Mouse (Mus musculus): Measurements from ENCODE around the gene Pik3r5. TPM values are rescaled to one million over a fixed set of nuclear protein-coding genes. Genes with fewer than 3 reads are reported as not detected.

The Pik3r5 gene
- polyA plus RNA-seq, 1 experiment, result 0.69 TPM

DNA sequence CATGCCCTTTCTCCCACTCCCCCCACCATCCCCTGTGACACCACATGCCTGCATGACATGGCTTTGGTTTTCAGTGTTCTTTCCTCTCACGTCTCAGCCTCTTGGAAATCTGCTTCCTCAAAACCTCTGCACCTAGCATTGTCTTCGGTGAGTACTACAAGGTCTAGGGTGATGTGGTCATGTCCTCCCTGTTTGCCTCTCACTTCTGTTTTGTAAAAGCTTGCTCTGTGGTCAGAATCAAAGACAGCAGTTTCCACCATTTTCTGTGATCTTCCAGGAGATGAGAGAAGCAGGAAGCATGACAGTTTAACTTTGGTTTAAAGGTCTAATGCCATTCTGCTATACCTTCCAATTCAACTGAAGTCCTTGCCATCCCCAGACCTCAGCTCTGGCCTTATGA lies 15.3 kb downstream of the Pik3r5 start:
- TF ChIP-seq CTCF (IDR thresholded peaks at IDR 0.05; ENCODE audit: control insufficient read depth, insufficient read depth, insufficient replicate concordance, low read depth, low read length), result no peak
- no peak for TF ChIP-seq POLR2A (IDR thresholded peaks at IDR 0.05; ENCODE audit: control insufficient read depth, low read depth, low read length)
- Histone ChIP-seq H3K27ac (ENCODE audit: control insufficient read depth, insufficient read depth, low read depth, low read length) (no peak overlapping the region), H3K27me3 (ENCODE audit: control insufficient read depth, insufficient read depth, low read length) (no peaks in the 10 kb centered on the region), H3K4me3 (ENCODE audit: control insufficient read depth, low read depth, low read length) (no peak overlapping the region), H3K4me1 (ENCODE audit: control insufficient read depth, insufficient read depth, low read length) (no peaks in the 10 kb centered on the region), H3K36me3 (ENCODE audit: control insufficient read depth, insufficient read depth, low read length) (no peaks in the 10 kb centered on the region)

DNA sequence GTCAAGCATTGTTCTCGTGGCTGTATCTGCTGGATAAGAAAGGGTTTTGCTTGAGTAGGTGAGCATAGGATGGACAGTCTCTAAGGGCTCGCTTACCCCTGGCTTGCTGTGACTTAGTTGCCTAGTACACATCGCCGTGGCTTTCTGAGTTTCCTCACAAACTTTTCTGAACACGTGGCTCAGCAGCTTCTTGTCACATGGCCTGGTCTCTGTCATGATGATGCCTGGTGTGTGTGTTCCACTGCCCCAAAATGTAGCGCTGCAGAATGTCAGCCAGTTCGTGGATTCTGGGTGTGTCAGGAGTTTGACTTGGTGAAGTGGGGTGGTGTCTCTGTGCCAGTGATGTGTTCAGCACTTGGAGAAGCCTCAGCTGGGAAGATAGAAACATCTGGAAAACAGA lies 16.4 kb downstream of the Pik3r5 start:
- no peak overlapping the region for H3K4me3 ChIP-seq (ENCODE audit: control insufficient read depth, low read depth, low read length)
- no peaks in the 10 kb centered on the region for H3K27me3 ChIP-seq (ENCODE audit: control insufficient read depth, insufficient read depth, low read length)
- H3K4me1 ChIP-seq (ENCODE audit: control insufficient read depth, insufficient read depth, low read length), result no peaks in the 10 kb centered on the region
- TF ChIP-seq POLR2A (IDR thresholded peaks at IDR 0.05; ENCODE audit: control insufficient read depth, low read depth, low read length), result no peak
- no peak for TF ChIP-seq CTCF (IDR thresholded peaks at IDR 0.05; ENCODE audit: control insufficient read depth, insufficient read depth, insufficient replicate concordance, low read depth, low read length)
- no peak overlapping the region for H3K27ac ChIP-seq (ENCODE audit: control insufficient read depth, insufficient read depth, low read depth, low read length)
- no peaks in the 10 kb centered on the region for H3K36me3 ChIP-seq (ENCODE audit: control insufficient read depth, insufficient read depth, low read length)

DNA sequence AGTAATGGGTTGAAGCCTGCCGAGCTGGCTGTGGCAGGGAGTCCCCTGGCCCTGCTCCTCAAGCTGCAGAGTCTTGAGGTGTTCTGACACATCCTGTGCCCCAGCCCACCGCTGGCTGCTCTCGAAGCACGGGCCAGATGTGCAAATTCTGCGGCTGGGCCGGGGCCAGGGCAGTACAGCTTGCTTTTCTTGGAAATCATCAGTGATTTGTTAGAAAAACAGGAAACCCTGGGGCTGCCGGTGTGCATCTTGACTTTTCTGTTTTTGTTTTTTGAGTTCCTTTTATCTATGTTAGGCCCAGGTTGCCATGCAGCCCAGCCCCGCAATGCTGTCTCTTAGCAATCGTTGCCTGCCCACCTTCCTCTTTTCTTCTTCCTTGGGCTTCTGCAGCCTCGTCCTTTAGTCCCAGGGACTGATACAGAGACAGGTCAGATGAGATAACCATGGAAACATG lies 19.4 kb downstream of the Pik3r5 start:
- Histone ChIP-seq H3K4me3 (ENCODE audit: control insufficient read depth, low read depth, low read length) (no peak overlapping the region), H3K27ac (ENCODE audit: control insufficient read depth, insufficient read depth, low read depth, low read length) (no peak overlapping the region), H3K4me1 (ENCODE audit: control insufficient read depth, insufficient read depth, low read length) (no peaks in the 10 kb centered on the region), H3K27me3 (ENCODE audit: control insufficient read depth, insufficient read depth, low read length) (no peaks in the 10 kb centered on the region), H3K36me3 (ENCODE audit: control insufficient read depth, insufficient read depth, low read length) (no peaks in the 10 kb centered on the region)
- TF ChIP-seq CTCF (IDR thresholded peaks at IDR 0.05; ENCODE audit: control insufficient read depth, insufficient read depth, insufficient replicate concordance, low read depth, low read length), result no peak
- no peak for TF ChIP-seq POLR2A (IDR thresholded peaks at IDR 0.05; ENCODE audit: control insufficient read depth, low read depth, low read length)

DNA sequence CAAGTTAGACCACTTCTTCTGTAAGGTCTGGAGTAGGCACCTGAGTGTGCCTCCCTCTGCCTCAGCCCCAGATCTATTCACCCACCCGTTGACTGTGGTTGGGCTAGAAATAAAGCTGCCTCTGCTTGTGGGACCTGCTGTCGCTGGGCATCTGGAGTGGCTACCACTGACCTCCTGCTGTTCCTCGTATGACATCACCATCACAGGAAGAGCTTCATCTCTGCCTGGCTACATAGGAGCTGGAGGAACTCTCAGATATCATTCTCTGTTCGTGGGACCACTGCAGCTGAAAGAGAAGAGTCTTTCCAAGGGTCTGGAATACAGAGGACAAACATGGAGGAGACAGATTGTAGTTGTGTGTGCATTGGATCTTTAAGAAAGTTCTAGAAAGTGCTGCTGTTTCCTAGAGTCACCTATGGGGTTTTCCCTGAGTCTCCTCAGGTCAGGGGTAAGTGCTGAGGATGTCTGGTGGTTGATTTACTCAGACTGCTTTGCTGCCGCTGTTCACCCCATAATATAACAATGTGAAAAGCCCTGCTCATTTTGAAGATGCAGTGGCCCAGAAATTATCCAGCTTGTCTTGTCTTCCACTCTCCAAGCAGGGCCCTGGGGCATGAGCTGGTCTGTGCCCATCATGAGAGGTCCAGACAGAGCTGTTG lies 20.0 kb downstream of the Pik3r5 start:
- Histone ChIP-seq H3K27me3 (ENCODE audit: control insufficient read depth, insufficient read depth, low read length) (no peaks in the 10 kb centered on the region), H3K36me3 (ENCODE audit: control insufficient read depth, insufficient read depth, low read length) (no peaks in the 10 kb centered on the region), H3K4me1 (ENCODE audit: control insufficient read depth, insufficient read depth, low read length) (no peaks in the 10 kb centered on the region), H3K27ac (ENCODE audit: control insufficient read depth, insufficient read depth, low read depth, low read length) (no peak overlapping the region), H3K4me3 (ENCODE audit: control insufficient read depth, low read depth, low read length) (no peak overlapping the region)
- no peak for TF ChIP-seq CTCF (IDR thresholded peaks at IDR 0.05; ENCODE audit: control insufficient read depth, insufficient read depth, insufficient replicate concordance, low read depth, low read length)
- TF ChIP-seq POLR2A (IDR thresholded peaks at IDR 0.05; ENCODE audit: control insufficient read depth, low read depth, low read length), result no peak

DNA sequence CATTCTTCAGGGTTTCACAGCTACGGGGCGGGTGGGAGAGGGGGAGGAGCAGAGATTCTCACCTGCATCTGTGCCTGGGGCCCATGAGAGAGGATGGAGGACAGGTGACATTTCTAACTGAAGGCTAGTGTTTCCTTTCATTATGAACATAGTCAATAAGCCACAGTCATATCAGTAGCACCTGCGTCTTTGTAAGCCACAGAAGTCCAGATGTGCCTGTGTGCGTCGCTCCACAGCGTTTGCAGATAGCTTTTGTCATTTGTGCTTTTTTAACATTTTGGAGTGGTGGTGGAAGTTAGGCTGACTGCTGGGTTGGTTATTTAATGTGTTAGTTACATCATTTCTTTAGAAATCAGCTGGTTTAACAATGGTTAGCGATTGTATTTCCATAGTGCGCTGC lies 20.8 kb downstream of the Pik3r5 start:
- Histone ChIP-seq H3K27me3 (ENCODE audit: control insufficient read depth, insufficient read depth, low read length) (no peaks in the 10 kb centered on the region), H3K4me3 (ENCODE audit: control insufficient read depth, low read depth, low read length) (no peak overlapping the region), H3K4me1 (ENCODE audit: control insufficient read depth, insufficient read depth, low read length) (no peaks in the 10 kb centered on the region), H3K36me3 (ENCODE audit: control insufficient read depth, insufficient read depth, low read length) (no peaks in the 10 kb centered on the region), H3K27ac (ENCODE audit: control insufficient read depth, insufficient read depth, low read depth, low read length) (no peak overlapping the region)
- TF ChIP-seq CTCF (IDR thresholded peaks at IDR 0.05; ENCODE audit: control insufficient read depth, insufficient read depth, insufficient replicate concordance, low read depth, low read length) (no peak), POLR2A (IDR thresholded peaks at IDR 0.05; ENCODE audit: control insufficient read depth, low read depth, low read length) (no peak)

DNA sequence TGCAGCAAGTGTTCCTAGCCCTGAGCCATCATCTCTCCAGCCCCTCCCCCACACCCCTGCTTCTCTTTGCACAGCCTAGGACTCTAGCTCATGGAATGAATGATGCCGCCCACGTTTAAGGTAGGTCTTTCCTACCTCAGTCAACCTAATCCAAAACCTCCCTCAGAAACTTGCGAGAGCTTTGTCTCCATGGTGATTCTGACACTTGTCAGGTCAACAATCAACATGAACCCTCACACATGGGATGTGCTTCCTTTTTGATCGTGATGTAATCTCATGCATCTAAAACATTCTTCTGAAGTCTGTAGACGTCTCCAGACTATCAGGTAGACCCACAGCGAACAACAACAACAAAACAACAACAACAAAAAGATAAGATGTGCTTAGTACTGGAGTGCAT lies 21.4 kb downstream of the Pik3r5 start:
- Histone ChIP-seq H3K36me3 (ENCODE audit: control insufficient read depth, insufficient read depth, low read length) (no peaks in the 10 kb centered on the region), H3K4me3 (ENCODE audit: control insufficient read depth, low read depth, low read length) (no peak overlapping the region), H3K27ac (ENCODE audit: control insufficient read depth, insufficient read depth, low read depth, low read length) (no peak overlapping the region), H3K4me1 (ENCODE audit: control insufficient read depth, insufficient read depth, low read length) (no peaks in the 10 kb centered on the region), H3K27me3 (ENCODE audit: control insufficient read depth, insufficient read depth, low read length) (no peaks in the 10 kb centered on the region)
- no peak for TF ChIP-seq CTCF (IDR thresholded peaks at IDR 0.05; ENCODE audit: control insufficient read depth, insufficient read depth, insufficient replicate concordance, low read depth, low read length)
- TF ChIP-seq POLR2A (IDR thresholded peaks at IDR 0.05; ENCODE audit: control insufficient read depth, low read depth, low read length), result no peak

DNA sequence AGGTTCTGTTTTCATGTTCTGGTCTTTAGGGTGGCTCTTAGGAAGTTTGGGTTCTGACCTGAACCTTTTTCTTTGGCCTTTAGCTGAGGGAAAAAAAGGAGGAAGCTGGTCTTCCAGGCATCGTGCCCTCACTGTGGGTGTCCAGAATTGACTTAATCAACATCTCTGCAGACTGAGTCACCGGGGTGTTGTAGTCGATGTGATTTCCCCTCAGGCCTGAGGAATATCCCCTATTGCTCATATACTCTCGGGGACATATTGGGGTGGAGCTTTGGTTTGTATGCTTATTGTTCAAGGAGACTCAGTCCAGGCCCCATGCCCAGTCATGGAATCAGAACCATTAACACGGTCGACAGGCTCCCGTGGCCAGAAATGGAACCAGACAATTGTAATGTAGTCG lies 26.2 kb downstream of the Pik3r5 start:
- H3K36me3 ChIP-seq (ENCODE audit: control insufficient read depth, insufficient read depth, low read length), result no peaks in the 10 kb centered on the region
- no peaks in the 10 kb centered on the region for H3K4me1 ChIP-seq (ENCODE audit: control insufficient read depth, insufficient read depth, low read length)
- no peaks in the 10 kb centered on the region for H3K27me3 ChIP-seq (ENCODE audit: control insufficient read depth, insufficient read depth, low read length)
- TF ChIP-seq CTCF (IDR thresholded peaks at IDR 0.05; ENCODE audit: control insufficient read depth, insufficient read depth, insufficient replicate concordance, low read depth, low read length), result no peak
- no peak for TF ChIP-seq POLR2A (IDR thresholded peaks at IDR 0.05; ENCODE audit: control insufficient read depth, low read depth, low read length)
- no peak overlapping the region for H3K27ac ChIP-seq (ENCODE audit: control insufficient read depth, insufficient read depth, low read depth, low read length)
- H3K4me3 ChIP-seq (ENCODE audit: control insufficient read depth, low read depth, low read length), result no peak overlapping the region
